Mouse (Mus musculus) limb, embryonic 11.5 days (tissue): ENCODE results near the gene Cd79a. TPM values are rescaled to one million over a fixed set of nuclear protein-coding genes. Genes with fewer than 3 reads are reported as not detected.
A peak's percentile ranks its signal among the peaks of the same experiment; 100 is the strongest.

Experiments
- ATAC-seq: fragments of 200-750 bp; cut with Nextera tagmentation; 2 replicates; pipeline ENCODE4 v1.8.0; 2017; ENCODE audit warnings: low read depth; ENCODE audit not compliant: insufficient number of reproducible peaks, low FRiP score, low TSS enrichment
- DNase-seq: peaks from one replicate; pipeline ENCODE4 v3.0.0-alpha.2; 2015; ENCODE audit warnings: low spot score
- H3K27ac ChIP-seq: fragments of 300-500 bp; sonication (generic); replicated peaks from 2 replicates; pipeline ENCODE4 v1.5.1; 2014; ENCODE audit warnings: low read depth, mild to moderate bottlenecking, low read length
- H3K27me3 ChIP-seq: fragments of 300-500 bp; sonication (generic); 2 replicates; pipeline ENCODE4 v1.6.1; 2014; ENCODE audit warnings: mild to moderate bottlenecking, low read length, mixed read lengths; ENCODE audit not compliant: control insufficient read depth, insufficient read depth
- H3K36me3 ChIP-seq: fragments of 300-500 bp; sonication (generic); 2 replicates; pipeline ENCODE4 v1.6.1; 2014; ENCODE audit warnings: mild to moderate bottlenecking, low read length, moderate library complexity, mixed read lengths; ENCODE audit not compliant: control insufficient read depth, insufficient read depth
- H3K4me1 ChIP-seq: fragments of 300-500 bp; sonication (generic); 2 replicates; pipeline ENCODE4 v1.6.1; 2014; ENCODE audit warnings: low read length, mixed read lengths; ENCODE audit not compliant: control insufficient read depth, insufficient read depth
- H3K4me2 ChIP-seq: fragments of 300-500 bp; sonication (generic); 2 replicates; pipeline ENCODE4 v1.6.1; 2014; ENCODE audit warnings: low read depth, mild to moderate bottlenecking, moderate library complexity; ENCODE audit not compliant: severe bottlenecking
- H3K4me3 ChIP-seq: fragments of 300-500 bp; sonication (generic); 2 replicates; pipeline ENCODE4 v1.5.1; 2014; ENCODE audit warnings: low read depth, low read length
- H3K9ac ChIP-seq: fragments of 300-500 bp; sonication (generic); 2 replicates; pipeline ENCODE4 v1.6.1; 2014; ENCODE audit warnings: mild to moderate bottlenecking, low read length
- H3K9me3 ChIP-seq: fragments of 300-500 bp; sonication (generic); 2 replicates; pipeline ENCODE4 v1.6.1; 2016; ENCODE audit warnings: low read length; ENCODE audit not compliant: control insufficient read depth
- WGBS: fragments of 180-500 bp; shearing (Covaris S2); extraction: QIAGEN DNeasy Blood & Tissue Kit; methylation state at CpG from one replicate; pipeline ENCODE4 v1.1.7; 2014; 5-methylcytosine and 5-hydroxymethylcytosine counted together
- polyA plus RNA-seq: library from polyadenylated mRNA; unstranded; fragments of >200 nt; fragmentation: Nextera tagmentation; extraction: Ambion mirVana; gene quantifications from 2 replicates; pipeline ENCODE4 v1.2.1, GENCODE M21; 2014

Gene Cd79a
- polyA plus RNA-seq, 1 experiment from 2014 or later, result 0.56 TPM

- no peak for DNase-seq
- 90% methylated on average over 20 of the region's 20 CpGs for WGBS
- no peaks in the 10 kb centered on the region for H3K9me3 ChIP-seq
- H3K36me3 ChIP-seq, result peaks cover 39% of the 10 kb centered on the region
- H3K4me1 ChIP-seq, result no peaks in the 10 kb centered on the region
- no peak overlapping the region for H3K4me3 ChIP-seq
- peak; percentile 37; the same call in 1 of the 2 replicates for ATAC-seq
- no peak overlapping the region for H3K9ac ChIP-seq
- no peak overlapping the region for H3K27ac ChIP-seq
- H3K27me3 ChIP-seq, result no peaks in the 10 kb centered on the region
- no peak overlapping the region for H3K4me2 ChIP-seq
Measured at GRCm38 (mm10) chr7:24918763-24919323, 21.7 kb downstream of the Cd79a start.

- Histone ChIP-seq H3K27me3 (no peaks in the 10 kb centered on the region), H3K36me3 (peaks cover 46% of the 10 kb centered on the region), H3K4me1 (no peaks in the 10 kb centered on the region), H3K4me3 (no peak overlapping the region), H3K4me2 (no peak overlapping the region), H3K9ac (no peak overlapping the region), H3K9me3 (no peaks in the 10 kb centered on the region), H3K27ac (no peak overlapping the region)
- ATAC-seq (no peak), DNase-seq (no peak)
- WGBS, result 89% methylated on average over 9 of the region's 9 CpGs
Measured at GRCm38 (mm10) chr7:24919728-24920127, 22.5 kb downstream of the Cd79a start.

GRCm38 (mm10) chr7:24930475-24930874, 33.3 kb downstream of the Cd79a start:
- Histone ChIP-seq H3K9me3 (no peaks in the 10 kb centered on the region), H3K4me2 (no peak overlapping the region), H3K27ac (no peak overlapping the region), H3K9ac (no peak overlapping the region), H3K4me1 (no peaks in the 10 kb centered on the region), H3K27me3 (peaks cover 60% of the 10 kb centered on the region), H3K36me3 (peaks cover 7% of the 10 kb centered on the region; the same call in 1 of the 2 replicates), H3K4me3 (no peak overlapping the region)
- DNase-seq, result no peak
- ATAC-seq, result no peak
- 57% methylated on average over 6 of the region's 6 CpGs for WGBS

- Histone ChIP-seq H3K4me3 (no peak overlapping the region), H3K4me1 (no peaks in the 10 kb centered on the region), H3K9ac (no peak overlapping the region), H3K9me3 (no peaks in the 10 kb centered on the region), H3K27me3 (peaks cover 70% of the 10 kb centered on the region), H3K27ac (no peak overlapping the region), H3K36me3 (peaks cover 4% of the 10 kb centered on the region; the same call in 1 of the 2 replicates), H3K4me2 (no peak overlapping the region)
- DNase-seq (peak; percentile 29), ATAC-seq (no peak)
- WGBS, result 0% methylated on average over 15 of the region's 15 CpGs
Measured at GRCm38 (mm10) chr7:24931651-24932050, 34.5 kb downstream of the Cd79a start.

GRCm38 (mm10) chr7:24943641-24944040, 46.5 kb downstream of the Cd79a start:
- ATAC-seq, result no peak
- Histone ChIP-seq H3K36me3 (no peaks in the 10 kb centered on the region), H3K27ac (no peak overlapping the region), H3K4me1 (peaks cover 4% of the 10 kb centered on the region; the same call in 1 of the 2 replicates), H3K9me3 (no peaks in the 10 kb centered on the region), H3K4me3 (no peak overlapping the region), H3K4me2 (no peak overlapping the region), H3K9ac (no peak overlapping the region), H3K27me3 (peaks cover 87% of the 10 kb centered on the region)
- WGBS, result 8% methylated on average over 6 of the region's 6 CpGs
- no peak for DNase-seq

GRCm38 (mm10) chr7:24944257-24944950, 47.2 kb downstream of the Cd79a start, which contains the start of gene Gm4881:
Gene Gm4881, minus strand, starts transcription at chr7:24944494.
- peak within 1 kb of the TSS; percentile 48 for H3K4me2 ChIP-seq
- no peaks in the 10 kb centered on the region for H3K36me3 ChIP-seq
- no peak for ATAC-seq
- peak within 1 kb of the TSS; percentile 26 for H3K4me3 ChIP-seq
- H3K9ac ChIP-seq, result no peak within 1 kb of the TSS
- peaks cover 4% of the 10 kb centered on the region; the same call in 1 of the 2 replicates for H3K4me1 ChIP-seq
- H3K27ac ChIP-seq, result no peak within 1 kb of the TSS
- DNase-seq, result no peak
- H3K27me3 ChIP-seq, result peaks cover 91% of the 10 kb centered on the region
- no peaks in the 10 kb centered on the region for H3K9me3 ChIP-seq
- under 1% methylated on average over 64 of the region's 72 CpGs for WGBS

GRCm38 (mm10) chr7:24947316-24948048, 50.3 kb downstream of the Cd79a start:
- no peak for ATAC-seq
- WGBS, result under 1% methylated on average over 7 of the region's 7 CpGs

GRCm38 (mm10) chr7:24948774-24949173, 51.6 kb downstream of the Cd79a start:
- WGBS, result 3% methylated on average over 29 of the region's 29 CpGs
- ATAC-seq (no peak), DNase-seq (no peak)
- peaks cover 99% of the 10 kb centered on the region for H3K27me3 ChIP-seq
- H3K4me3 ChIP-seq, result no peak overlapping the region
- peaks cover 4% of the 10 kb centered on the region; the same call in 1 of the 2 replicates for H3K4me1 ChIP-seq
- H3K27ac ChIP-seq, result no peak overlapping the region
- H3K36me3 ChIP-seq, result no peaks in the 10 kb centered on the region
- no peaks in the 10 kb centered on the region for H3K9me3 ChIP-seq
- H3K4me2 ChIP-seq, result no peak overlapping the region
- H3K9ac ChIP-seq, result no peak overlapping the region

More at GRCm38 (mm10) chr7:24947316-24948048, 50.3 kb downstream of the Cd79a start:
- Histone ChIP-seq H3K9ac (no peak overlapping the region), H3K27ac (no peak overlapping the region), H3K4me2 (no peak overlapping the region), H3K9me3 (no peaks in the 10 kb centered on the region), H3K4me1 (peaks cover 4% of the 10 kb centered on the region; the same call in 1 of the 2 replicates), H3K36me3 (no peaks in the 10 kb centered on the region), H3K27me3 (peaks cover 99% of the 10 kb centered on the region), H3K4me3 (no peak overlapping the region)
- DNase-seq, result no peak
